Mouse (Mus musculus): ENCODE data around the gene F930015N05Rik. TPM values are rescaled to one million over a fixed set of nuclear protein-coding genes. Genes with fewer than 3 reads are reported as not detected.

Gene F930015N05Rik
- polyA plus RNA-seq, 1 experiment from 2014 or later, result 0.57 TPM

GRCm38 (mm10) chr11:64436791-64437298 lies 392 bp upstream of the F930015N05Rik start:
- WGBS, result 17% methylated on average over 5 of the region's 5 CpGs
- Histone ChIP-seq H3K36me3 (ENCODE audit: poor library complexity, severe bottlenecking) (no peaks in the 10 kb centered on the region), H3K9ac (peak overlapping the region; percentile 69; the same call in 1 of the 2 replicates), H3K27me3 (peaks cover 71% of the 10 kb centered on the region), H3K4me1 (peaks cover 18% of the 10 kb centered on the region), H3K4me2 (peak overlapping the region; percentile 95), H3K9me3 (replicated peaks) (no peaks in the 10 kb centered on the region), H3K27ac (no peak overlapping the region), H3K4me3 (peak overlapping the region; percentile 55)
- no peak for ATAC-seq

GRCm38 (mm10) chr11:64435546-64436411 lies 674 bp downstream of the F930015N05Rik start:
- peak overlapping the region; percentile 95 for H3K4me2 ChIP-seq
- peak; percentile 75 for ATAC-seq
- no peaks in the 10 kb centered on the region for H3K9me3 ChIP-seq (replicated peaks)
- peaks cover 66% of the 10 kb centered on the region for H3K27me3 ChIP-seq
- H3K27ac ChIP-seq, result no peak overlapping the region
- peak overlapping the region; percentile 69 for H3K9ac ChIP-seq
- under 1% methylated on average over 81 of the region's 81 CpGs for WGBS
- H3K4me3 ChIP-seq, result peak overlapping the region; percentile 55
- no peaks in the 10 kb centered on the region for H3K36me3 ChIP-seq (ENCODE audit: poor library complexity, severe bottlenecking)
- H3K4me1 ChIP-seq, result peaks cover 18% of the 10 kb centered on the region

- WGBS, result under 1% methylated on average over 33 of the region's 36 CpGs
- no peaks in the 10 kb centered on the region for H3K9me3 ChIP-seq (replicated peaks)
- H3K27me3 ChIP-seq, result peaks cover 57% of the 10 kb centered on the region
- no peak within 1 kb of the TSS for H3K27ac ChIP-seq
- no peaks in the 10 kb centered on the region for H3K36me3 ChIP-seq (ENCODE audit: poor library complexity, severe bottlenecking)
- peak within 1 kb of the TSS; percentile 55 for H3K4me3 ChIP-seq
- H3K4me1 ChIP-seq, result peaks cover 18% of the 10 kb centered on the region
- H3K4me2 ChIP-seq, result peak within 1 kb of the TSS; percentile 95
- peak; percentile 79 for ATAC-seq
- H3K9ac ChIP-seq, result peak within 1 kb of the TSS; percentile 69
Observed at GRCm38 (mm10) chr11:64434611-64435545, 1.6 kb downstream of the F930015N05Rik start, which contains the start of gene Hs3st3a1. Hs3st3a1 (plus strand) TSS chr11:64435332.

- H3K4me3 ChIP-seq, result no peak overlapping the region
- no peaks in the 10 kb centered on the region for H3K9me3 ChIP-seq (replicated peaks)
- H3K27me3 ChIP-seq, result no peaks in the 10 kb centered on the region
- no peak overlapping the region for H3K27ac ChIP-seq
- 0 out of 2 replicates have a peak, but pooled peaks have one; percentile 48 for ATAC-seq
- 53% methylated on average over 1 of the region's 1 CpGs for WGBS
- no peaks in the 10 kb centered on the region for H3K4me1 ChIP-seq
- H3K36me3 ChIP-seq (ENCODE audit: poor library complexity, severe bottlenecking), result no peaks in the 10 kb centered on the region
- no peak overlapping the region for H3K9ac ChIP-seq
- H3K4me2 ChIP-seq, result no peak overlapping the region
Observed at GRCm38 (mm10) chr11:64418969-64419368, 17.5 kb downstream of the F930015N05Rik start.

- Histone ChIP-seq H3K27ac (no peak overlapping the region), H3K9ac (no peak overlapping the region), H3K27me3 (no peaks in the 10 kb centered on the region), H3K36me3 (ENCODE audit: poor library complexity, severe bottlenecking) (no peaks in the 10 kb centered on the region), H3K4me2 (no peak overlapping the region), H3K4me3 (no peak overlapping the region), H3K4me1 (peaks cover 28% of the 10 kb centered on the region), H3K9me3 (replicated peaks) (no peaks in the 10 kb centered on the region)
- 9% methylated on average over 6 of the region's 6 CpGs for WGBS
- ATAC-seq, result 0 out of 2 replicates have a peak, but pooled peaks have one; percentile 29
Observed at GRCm38 (mm10) chr11:64400534-64401093, 35.8 kb downstream of the F930015N05Rik start.

GRCm38 (mm10) chr11:64397612-64398011 lies 38.8 kb downstream of the F930015N05Rik start:
- Histone ChIP-seq H3K9me3 (replicated peaks) (no peaks in the 10 kb centered on the region), H3K4me2 (no peak overlapping the region), H3K4me3 (no peak overlapping the region), H3K9ac (no peak overlapping the region), H3K36me3 (ENCODE audit: poor library complexity, severe bottlenecking) (no peaks in the 10 kb centered on the region), H3K4me1 (peaks cover 28% of the 10 kb centered on the region), H3K27ac (no peak overlapping the region), H3K27me3 (no peaks in the 10 kb centered on the region)
- no peak for ATAC-seq
- WGBS, result 85% methylated on average over 3 of the region's 3 CpGs

- 52% methylated on average over 6 of the region's 6 CpGs for WGBS
- Histone ChIP-seq H3K9me3 (replicated peaks) (no peaks in the 10 kb centered on the region), H3K36me3 (ENCODE audit: poor library complexity, severe bottlenecking) (no peaks in the 10 kb centered on the region), H3K9ac (no peak overlapping the region), H3K27me3 (no peaks in the 10 kb centered on the region), H3K4me2 (peak overlapping the region; percentile 33), H3K4me3 (no peak overlapping the region), H3K4me1 (peaks cover 28% of the 10 kb centered on the region), H3K27ac (0 out of 2 replicates have a peak overlapping the region, but pooled peaks have one; percentile 63)
- 0 out of 2 replicates have a peak, but pooled peaks have one; percentile 11 for ATAC-seq
Observed at GRCm38 (mm10) chr11:64396949-64397348, 39.5 kb downstream of the F930015N05Rik start.

- peak; percentile 95 for ATAC-seq
Observed at GRCm38 (mm10) chr11:64396331-64396881, 40.0 kb downstream of the F930015N05Rik start.

GRCm38 (mm10) chr11:64386333-64386732 lies 50.1 kb downstream of the F930015N05Rik start:
- Histone ChIP-seq H3K4me1 (no peaks in the 10 kb centered on the region), H3K9me3 (replicated peaks) (no peaks in the 10 kb centered on the region), H3K27me3 (no peaks in the 10 kb centered on the region), H3K4me2 (no peak overlapping the region), H3K4me3 (no peak overlapping the region), H3K36me3 (ENCODE audit: poor library complexity, severe bottlenecking) (no peaks in the 10 kb centered on the region), H3K27ac (no peak overlapping the region), H3K9ac (no peak overlapping the region)
- ATAC-seq, result no peak
- 85% methylated on average over 4 of the region's 4 CpGs for WGBS

More at GRCm38 (mm10) chr11:64396331-64396881, 40.0 kb downstream of the F930015N05Rik start:
- Histone ChIP-seq H3K9ac (no peak overlapping the region), H3K4me1 (peaks cover 28% of the 10 kb centered on the region), H3K9me3 (replicated peaks) (no peaks in the 10 kb centered on the region), H3K36me3 (ENCODE audit: poor library complexity, severe bottlenecking) (no peaks in the 10 kb centered on the region), H3K4me3 (0 out of 2 replicates have a peak overlapping the region, but pooled peaks have one; percentile 3), H3K27ac (peak overlapping the region; percentile 63), H3K4me2 (peak overlapping the region; percentile 33), H3K27me3 (no peaks in the 10 kb centered on the region)
- WGBS, result 10% methylated on average over 7 of the region's 7 CpGs
